In the genomic region with DNA sequence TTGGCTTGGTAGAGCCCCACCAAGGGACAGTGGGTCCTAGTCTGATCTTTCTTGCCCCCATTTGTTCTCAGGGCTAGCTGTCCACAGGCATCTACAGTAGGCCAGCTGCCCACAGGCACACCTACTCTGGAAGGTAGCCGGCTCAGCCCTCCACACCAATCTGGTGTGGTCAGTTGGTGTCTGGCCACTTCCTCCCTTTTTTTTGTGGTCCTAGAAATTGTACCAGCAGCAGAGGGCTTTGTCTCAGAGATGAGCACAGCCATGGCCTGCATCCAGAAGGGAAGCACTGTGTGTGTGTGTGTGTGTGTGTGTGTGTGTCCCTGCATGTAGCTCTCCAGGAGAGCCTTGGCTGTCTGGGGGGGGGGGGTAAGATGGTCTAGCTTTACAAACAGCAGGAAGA, we compare ENCODE assay signal across 19 mouse cellular contexts.
A peak's percentile ranks its signal among the peaks of the same experiment; 100 is the strongest.
DNase-seq lines count a peak whose midpoint lies in the region; ATAC-seq lines count a peak whose summit lies in the region.
"Had no signal": no experiment of that assay in that cellular context is flagged by ENCODE, and none has a peak within 500 bp of the region (broad histone marks: within the 10 kb centered on the region; RNA-seq: fewer than 3 reads in every experiment).

No protein-coding gene starts in this region.

- peak; percentile 37 to 56 for DNase-seq in kidney, postnatal 4 days
- no peak for DNase-seq in kidney, adult 11 months
- DNase-seq in 416B (ENCODE audit: low read depth), result peak; percentile 86
- DNase-seq in brain, adult 2 months (ENCODE audit: low read depth, low spot score), result peak; percentile 70
- DNase-seq in thymus, adult 18-20 months, result no peak
- DNase-seq: gastrocnemius, postnatal 10 days; heart, adult 18-20 months; retina, postnatal 1 day had no signal

- 0 out of 2 replicates have a peak, but pooled peaks have one; percentile 37 for ATAC-seq in heart, embryonic 12.5 days (ENCODE audit: insufficient number of reproducible peaks, low FRiP score)
- ATAC-seq in heart, embryonic 11.5 days (replicated peaks; ENCODE audit: insufficient number of reproducible peaks, low FRiP score, low TSS enrichment), result no peak
- ATAC-seq in forebrain, embryonic 16.5 days, result no peak
- ATAC-seq: CD4-positive, CD25-positive, alpha-beta regulatory T cell, adult 4 months; intestine, embryonic 15.5 days had no signal

- no peak overlapping the region for H3K4me2 ChIP-seq in heart, embryonic 12.5 days
- H3K4me2 ChIP-seq in heart, embryonic 11.5 days, result no peak overlapping the region
- no peak overlapping the region for H3K4me2 ChIP-seq in forebrain, embryonic 16.5 days (ENCODE audit: low read length)
- H3K4me2 ChIP-seq: hindbrain, embryonic 13.5 days; intestine, embryonic 15.5 days; limb, embryonic 12.5 days; liver, embryonic 15.5 days; midbrain, embryonic 12.5 days had no signal

- H3K36me3 ChIP-seq in heart, embryonic 12.5 days, result no peaks in the 10 kb centered on the region
- no peaks in the 10 kb centered on the region for H3K36me3 ChIP-seq in heart, embryonic 11.5 days (ENCODE audit: control insufficient read depth, insufficient read depth, low read length)
- no peaks in the 10 kb centered on the region for H3K36me3 ChIP-seq in forebrain, embryonic 16.5 days (ENCODE audit: control insufficient read depth, insufficient read depth)
- H3K36me3 ChIP-seq: G1E; hindbrain, embryonic 13.5 days; intestine, embryonic 15.5 days; limb, embryonic 12.5 days; liver, embryonic 15.5 days; midbrain, embryonic 12.5 days had no signal

- no peaks in the 10 kb centered on the region for H3K9me3 ChIP-seq in heart, embryonic 12.5 days (replicated peaks)
- H3K9me3 ChIP-seq in heart, embryonic 11.5 days (replicated peaks; ENCODE audit: control insufficient read depth, low read length), result no peaks in the 10 kb centered on the region
- no peaks in the 10 kb centered on the region for H3K9me3 ChIP-seq in forebrain, embryonic 16.5 days (ENCODE audit: control insufficient read depth, low read length)
- H3K9me3 ChIP-seq: hindbrain, embryonic 13.5 days; intestine, embryonic 15.5 days; limb, embryonic 12.5 days; liver, embryonic 15.5 days; midbrain, embryonic 12.5 days had no signal

- H3K4me1 ChIP-seq in heart, embryonic 12.5 days (replicated peaks), result peaks cover 49% of the 10 kb centered on the region
- peaks cover 29% of the 10 kb centered on the region for H3K4me1 ChIP-seq in heart, embryonic 11.5 days (ENCODE audit: control insufficient read depth, insufficient read depth, low read length)
- peaks cover 4% of the 10 kb centered on the region; the same call in 1 of the 2 replicates for H3K4me1 ChIP-seq in forebrain, embryonic 16.5 days (replicated peaks; ENCODE audit: control insufficient read depth, insufficient read depth, low read length)

- WGBS in heart, embryonic 12.5 days, result 50% methylated on average over 1 of the region's 1 CpGs
- 70% methylated on average over 1 of the region's 1 CpGs for WGBS in heart, embryonic 11.5 days (ENCODE audit: insufficient replicate concordance)
- 86% methylated on average over 1 of the region's 1 CpGs for whole genome bisulfite sequencing in forebrain, embryonic 16.5 days

- H3K9ac ChIP-seq in heart, embryonic 12.5 days, result no peak overlapping the region
- no peak overlapping the region for H3K9ac ChIP-seq in heart, embryonic 11.5 days (ENCODE audit: low read depth, low read length)
- no peak overlapping the region for H3K9ac ChIP-seq in forebrain, embryonic 16.5 days (replicated peaks; ENCODE audit: low read depth, low read length)
- H3K9ac ChIP-seq: hindbrain, embryonic 13.5 days; intestine, embryonic 15.5 days; limb, embryonic 12.5 days; liver, embryonic 15.5 days; midbrain, embryonic 12.5 days had no signal

- H3K27me3 ChIP-seq in heart, embryonic 12.5 days (replicated peaks), result no peaks in the 10 kb centered on the region
- no peaks in the 10 kb centered on the region for H3K27me3 ChIP-seq in heart, embryonic 11.5 days (ENCODE audit: control insufficient read depth, insufficient read depth, low read length)
- H3K27me3 ChIP-seq in forebrain, embryonic 16.5 days (replicated peaks; ENCODE audit: control insufficient read depth, insufficient read depth, low read length), result peaks cover 2% of the 10 kb centered on the region
- H3K27me3 ChIP-seq: hindbrain, embryonic 13.5 days; intestine, embryonic 15.5 days; limb, embryonic 12.5 days; liver, embryonic 15.5 days; midbrain, embryonic 12.5 days had no signal

- H3K4me3 ChIP-seq in heart, embryonic 12.5 days, result no peak overlapping the region
- no peak overlapping the region for H3K4me3 ChIP-seq in heart, embryonic 11.5 days (ENCODE audit: low read depth, low read length)
- no peak overlapping the region for H3K4me3 ChIP-seq in forebrain, embryonic 16.5 days (replicated peaks; ENCODE audit: low read length)
- H3K4me3 ChIP-seq: hindbrain, embryonic 13.5 days; intestine, embryonic 15.5 days; limb, embryonic 12.5 days; liver, embryonic 15.5 days; midbrain, embryonic 12.5 days had no signal

- no peak overlapping the region for H3K27ac ChIP-seq in heart, embryonic 12.5 days (ENCODE audit: poor library complexity, severe bottlenecking)
- H3K27ac ChIP-seq in heart, embryonic 11.5 days (ENCODE audit: low read depth, low read length), result no peak overlapping the region
- H3K27ac ChIP-seq in forebrain, embryonic 16.5 days (ENCODE audit: low read length), result no peak overlapping the region
- H3K27ac ChIP-seq: hindbrain, embryonic 13.5 days; intestine, embryonic 15.5 days; limb, embryonic 12.5 days; liver, embryonic 15.5 days; macrophage; midbrain, embryonic 12.5 days had no signal

Comparison
In these comparisons a context has a peak if more than half of its experiments do, and no peak if none do; other contexts are left out.
1. DNase-seq: peak in kidney, postnatal 4 days (2 of 2), 416B (single experiment) and brain, adult 2 months (single experiment); none in kidney, adult 11 months (single experiment) and thymus, adult 18-20 months (0 of 2).